Mouse (Mus musculus) neural tube, embryonic 15.5 days (tissue): ENCODE data around the gene Mast4. TPM values are rescaled to one million over a fixed set of nuclear protein-coding genes. Genes with fewer than 3 reads are reported as not detected.

Source experiments
- ATAC-seq: fragments of 200-750 bp; cut with Nextera tagmentation; 2 replicates; pipeline ENCODE4 v1.8.0; 2017; ENCODE audit warnings: mild to moderate bottlenecking, moderate TSS enrichment, moderate library complexity; ENCODE audit not compliant: low FRiP score
- H3K27ac ChIP-seq: fragments of 300-500 bp; sonication (generic); replicated peaks from 2 replicates; pipeline ENCODE4 v1.5.1; 2015; ENCODE audit warnings: mild to moderate bottlenecking, inconsistent platforms
- H3K27me3 ChIP-seq: fragments of 300-500 bp; sonication (generic); replicated peaks from 2 replicates; pipeline ENCODE4 v1.6.1; 2015; ENCODE audit warnings: inconsistent platforms
- H3K36me3 ChIP-seq: fragments of 300-500 bp; sonication (generic); 2 replicates; pipeline ENCODE4 v1.6.1; 2015; ENCODE audit warnings: inconsistent platforms
- H3K4me1 ChIP-seq: fragments of 300-500 bp; sonication (generic); 2 replicates; pipeline ENCODE4 v1.6.1; 2015; ENCODE audit warnings: inconsistent platforms
- H3K4me2 ChIP-seq: fragments of 300-500 bp; sonication (generic); 2 replicates; pipeline ENCODE4 v1.6.1; 2015; ENCODE audit warnings: inconsistent platforms, mild to moderate bottlenecking, moderate library complexity
- H3K4me3 ChIP-seq: fragments of 300-500 bp; sonication (generic); replicated peaks from 2 replicates; pipeline ENCODE4 v1.5.1; 2015; ENCODE audit warnings: mild to moderate bottlenecking, inconsistent platforms
- H3K9ac ChIP-seq: fragments of 300-500 bp; sonication (generic); replicated peaks from 2 replicates; pipeline ENCODE4 v1.6.1; 2015; ENCODE audit warnings: mild to moderate bottlenecking, inconsistent platforms
- H3K9me3 ChIP-seq: fragments of 300-500 bp; sonication (generic); replicated peaks from 2 replicates; pipeline ENCODE4 v1.6.1; 2016; ENCODE audit warnings: inconsistent platforms
- WGBS: fragments of 180-500 bp; shearing (Covaris S2); methylation state at CpG from one replicate; pipeline ENCODE4 v1.1.7; 2015; ENCODE audit warnings: mixed read lengths; 5-methylcytosine and 5-hydroxymethylcytosine counted together
- polyA plus RNA-seq: library from polyadenylated mRNA; unstranded; fragments of >200 nt; fragmentation: Nextera tagmentation; extraction: Ambion mirVana; gene quantifications from 2 replicates; pipeline ENCODE4 v1.2.1, GENCODE M21; 2015

Gene Mast4
- polyA plus RNA-seq, 1 experiment from 2014 or later, result 24.7 TPM

GRCm38 (mm10) chr13:102957508-102958272, 376.6 kb downstream of the Mast4 start:
- Histone ChIP-seq H3K9me3 (no peaks in the 10 kb centered on the region), H3K4me2 (peak overlapping the region; percentile 62), H3K9ac (peak overlapping the region; percentile 41), H3K27ac (peak overlapping the region; percentile 75), H3K4me1 (peaks cover 16% of the 10 kb centered on the region), H3K4me3 (peak overlapping the region; percentile 41), H3K36me3 (no peaks in the 10 kb centered on the region), H3K27me3 (no peaks in the 10 kb centered on the region)
- WGBS, result 4% methylated on average over 15 of the region's 15 CpGs
- ATAC-seq, result peak; percentile 89

DNA sequence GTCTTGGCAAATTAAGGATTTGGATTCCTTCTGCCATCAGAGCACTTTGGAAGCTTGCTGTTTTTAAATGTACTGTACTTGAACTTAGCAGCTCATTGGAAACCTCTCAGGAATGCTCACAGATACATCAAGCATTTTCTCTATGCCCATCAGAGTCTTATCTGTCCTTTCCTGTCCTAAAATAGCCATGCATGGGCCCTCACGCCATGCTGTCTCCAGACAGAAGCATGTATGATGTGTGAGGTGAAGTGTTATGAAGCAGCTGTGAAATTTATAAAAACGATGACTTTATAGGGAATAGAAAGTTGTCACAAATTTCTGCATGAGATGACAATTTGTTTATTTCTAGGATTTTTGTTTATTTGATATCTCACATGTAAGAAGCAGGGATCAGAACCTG, 378.8 kb downstream of the Mast4 start:
- 93% methylated on average over 2 of the region's 2 CpGs for WGBS
- no peak for ATAC-seq

DNA sequence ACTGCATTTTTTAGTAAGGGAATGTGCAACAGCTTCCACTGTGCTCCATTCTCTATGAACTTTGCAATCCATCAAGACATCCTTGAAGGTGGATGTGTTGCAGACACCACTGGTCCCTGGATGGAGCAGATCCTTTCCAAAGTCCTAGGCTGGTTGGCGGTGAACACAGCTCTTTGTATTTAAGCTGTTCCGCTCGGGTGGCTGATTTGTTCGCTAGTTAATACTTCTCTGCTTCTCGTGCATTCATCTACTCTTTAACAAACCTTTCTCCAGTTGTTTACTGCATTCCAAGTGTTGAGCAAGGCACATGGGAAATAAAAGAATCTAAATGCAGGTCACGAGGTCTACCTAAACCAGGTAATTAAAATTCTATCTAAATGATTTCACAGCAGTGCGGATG, 384.5 kb downstream of the Mast4 start:
- Histone ChIP-seq H3K4me1 (peaks cover 9% of the 10 kb centered on the region), H3K36me3 (no peaks in the 10 kb centered on the region), H3K27ac (no peak overlapping the region), H3K9me3 (no peaks in the 10 kb centered on the region), H3K27me3 (no peaks in the 10 kb centered on the region), H3K4me3 (no peak overlapping the region), H3K4me2 (no peak overlapping the region), H3K9ac (no peak overlapping the region)
- ATAC-seq, result no peak
- WGBS, result 58% methylated on average over 7 of the region's 7 CpGs

More for the DNA sequence above, 378.8 kb downstream of the Mast4 start:
- Histone ChIP-seq H3K4me3 (no peak overlapping the region), H3K9ac (no peak overlapping the region), H3K4me2 (no peak overlapping the region), H3K27ac (no peak overlapping the region), H3K9me3 (no peaks in the 10 kb centered on the region), H3K4me1 (peaks cover 16% of the 10 kb centered on the region), H3K36me3 (no peaks in the 10 kb centered on the region), H3K27me3 (no peaks in the 10 kb centered on the region)

GRCm38 (mm10) chr13:102948966-102949365, 385.3 kb downstream of the Mast4 start:
- no peaks in the 10 kb centered on the region for H3K9me3 ChIP-seq
- ATAC-seq, result no peak
- 88% methylated on average over 3 of the region's 3 CpGs for WGBS
- H3K27me3 ChIP-seq, result no peaks in the 10 kb centered on the region
- no peaks in the 10 kb centered on the region for H3K36me3 ChIP-seq
- no peak overlapping the region for H3K27ac ChIP-seq
- peaks cover 9% of the 10 kb centered on the region for H3K4me1 ChIP-seq
- no peak overlapping the region for H3K4me3 ChIP-seq
- no peak overlapping the region for H3K4me2 ChIP-seq
- H3K9ac ChIP-seq, result no peak overlapping the region

DNA sequence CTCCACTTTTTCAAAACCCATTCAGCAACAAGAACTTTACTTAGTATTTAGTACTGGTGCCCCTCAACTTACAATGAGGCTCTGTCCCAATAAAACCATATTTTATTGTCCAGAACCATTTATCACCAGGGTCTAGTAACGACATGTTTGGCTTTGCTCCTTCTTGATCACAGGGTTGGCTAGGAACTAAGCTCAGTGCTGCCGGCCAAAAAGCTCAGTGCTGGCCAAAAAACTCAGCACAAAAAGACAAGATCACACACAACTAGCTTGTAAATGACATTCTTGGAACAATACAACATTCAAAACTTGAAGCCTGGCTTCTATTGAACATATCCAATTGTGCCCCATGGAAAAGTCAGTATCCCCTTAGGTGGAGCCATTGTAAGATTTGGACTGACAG, 386.8 kb downstream of the Mast4 start:
- Histone ChIP-seq H3K27ac (no peak overlapping the region), H3K4me3 (no peak overlapping the region), H3K36me3 (no peaks in the 10 kb centered on the region), H3K27me3 (no peaks in the 10 kb centered on the region), H3K4me1 (peaks cover 9% of the 10 kb centered on the region), H3K9me3 (no peaks in the 10 kb centered on the region), H3K4me2 (no peak overlapping the region), H3K9ac (no peak overlapping the region)
- no peak for ATAC-seq
- WGBS, result 57% methylated on average over 2 of the region's 2 CpGs

GRCm38 (mm10) chr13:102946024-102946821, 388.1 kb downstream of the Mast4 start:
- Histone ChIP-seq H3K27ac (no peak overlapping the region), H3K27me3 (no peaks in the 10 kb centered on the region), H3K9me3 (no peaks in the 10 kb centered on the region), H3K4me2 (peak overlapping the region; percentile 31), H3K4me3 (no peak overlapping the region), H3K36me3 (no peaks in the 10 kb centered on the region), H3K4me1 (peaks cover 9% of the 10 kb centered on the region), H3K9ac (no peak overlapping the region)
- ATAC-seq, result peak; percentile 68
- 23% methylated on average over 13 of the region's 13 CpGs for WGBS

DNA sequence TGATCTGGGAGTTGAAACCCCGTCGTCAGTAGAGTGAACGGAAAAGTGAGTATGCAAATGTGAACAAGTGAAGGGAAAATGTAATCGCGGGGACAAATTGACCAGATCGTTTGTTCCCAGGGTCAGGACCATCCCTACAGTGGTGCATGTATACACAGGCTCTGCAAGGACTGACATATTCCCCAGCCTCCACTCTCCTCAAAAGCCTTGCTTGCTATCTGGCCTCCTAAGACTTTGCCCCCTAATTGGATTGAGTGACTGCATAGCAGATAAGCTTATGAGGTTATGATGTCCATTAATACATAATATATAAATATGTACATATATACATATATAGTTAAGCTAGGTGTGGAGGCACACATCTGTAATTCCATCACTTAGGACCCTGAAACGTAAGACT, 388.8 kb downstream of the Mast4 start:
- ATAC-seq, result no peak
- Histone ChIP-seq H3K4me1 (peaks cover 9% of the 10 kb centered on the region), H3K36me3 (no peaks in the 10 kb centered on the region), H3K27me3 (no peaks in the 10 kb centered on the region), H3K4me2 (no peak overlapping the region), H3K27ac (no peak overlapping the region), H3K9me3 (no peaks in the 10 kb centered on the region), H3K4me3 (no peak overlapping the region), H3K9ac (no peak overlapping the region)
- 78% methylated on average over 7 of the region's 7 CpGs for WGBS

GRCm38 (mm10) chr13:102944516-102944915, 389.8 kb downstream of the Mast4 start:
- ATAC-seq, result no peak
- no peak overlapping the region for H3K4me3 ChIP-seq
- H3K27me3 ChIP-seq, result no peaks in the 10 kb centered on the region
- H3K9ac ChIP-seq, result no peak overlapping the region
- H3K4me2 ChIP-seq, result no peak overlapping the region
- peaks cover 9% of the 10 kb centered on the region for H3K4me1 ChIP-seq
- 87% methylated on average over 4 of the region's 4 CpGs for WGBS
- no peaks in the 10 kb centered on the region for H3K9me3 ChIP-seq
- H3K36me3 ChIP-seq, result no peaks in the 10 kb centered on the region
- H3K27ac ChIP-seq, result no peak overlapping the region

- Histone ChIP-seq H3K36me3 (no peaks in the 10 kb centered on the region), H3K27me3 (no peaks in the 10 kb centered on the region), H3K4me3 (no peak overlapping the region), H3K4me1 (peaks cover 9% of the 10 kb centered on the region), H3K27ac (no peak overlapping the region), H3K9me3 (no peaks in the 10 kb centered on the region), H3K9ac (no peak overlapping the region), H3K4me2 (no peak overlapping the region)
- ATAC-seq, result no peak
- WGBS, result 85% methylated on average over 2 of the region's 2 CpGs
Observed at GRCm38 (mm10) chr13:102942557-102942956, 391.7 kb downstream of the Mast4 start.

GRCm38 (mm10) chr13:102940476-102940875, 393.8 kb downstream of the Mast4 start:
- no peaks in the 10 kb centered on the region for H3K9me3 ChIP-seq
- ATAC-seq, result no peak
- no peak overlapping the region for H3K9ac ChIP-seq
- no peaks in the 10 kb centered on the region for H3K4me1 ChIP-seq
- no peaks in the 10 kb centered on the region for H3K36me3 ChIP-seq
- H3K27me3 ChIP-seq, result no peaks in the 10 kb centered on the region
- H3K4me2 ChIP-seq, result no peak overlapping the region
- H3K4me3 ChIP-seq, result no peak overlapping the region
- 86% methylated on average over 6 of the region's 6 CpGs for WGBS
- no peak overlapping the region for H3K27ac ChIP-seq

DNA sequence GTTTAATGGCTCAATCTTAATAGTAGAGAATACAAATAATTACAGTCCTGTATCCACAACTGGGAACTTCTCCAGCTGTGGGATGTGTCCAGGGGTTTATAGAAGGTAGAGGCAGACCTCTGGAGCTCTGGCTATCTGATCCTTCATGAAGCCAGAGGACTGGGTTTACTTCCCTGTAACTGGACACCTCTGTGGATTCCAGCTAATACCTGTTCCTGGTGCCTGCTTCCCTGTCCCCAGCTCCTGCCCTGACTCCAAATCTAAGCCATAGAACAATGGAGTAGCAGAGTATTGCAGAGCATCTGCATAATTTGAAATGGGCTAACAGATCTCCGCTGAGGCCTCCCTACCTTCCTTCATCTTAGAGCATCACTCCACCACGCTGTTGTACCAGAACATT, 398.1 kb downstream of the Mast4 start:
- H3K4me2 ChIP-seq, result no peak overlapping the region
- H3K4me3 ChIP-seq, result no peak overlapping the region
- no peaks in the 10 kb centered on the region for H3K27me3 ChIP-seq
- H3K4me1 ChIP-seq, result peaks cover 10% of the 10 kb centered on the region; the same call in 1 of the 2 replicates
- no peak for ATAC-seq
- no peak overlapping the region for H3K9ac ChIP-seq
- 98% methylated on average over 2 of the region's 2 CpGs for WGBS
- no peaks in the 10 kb centered on the region for H3K9me3 ChIP-seq
- H3K36me3 ChIP-seq, result no peaks in the 10 kb centered on the region
- H3K27ac ChIP-seq, result no peak overlapping the region

DNA sequence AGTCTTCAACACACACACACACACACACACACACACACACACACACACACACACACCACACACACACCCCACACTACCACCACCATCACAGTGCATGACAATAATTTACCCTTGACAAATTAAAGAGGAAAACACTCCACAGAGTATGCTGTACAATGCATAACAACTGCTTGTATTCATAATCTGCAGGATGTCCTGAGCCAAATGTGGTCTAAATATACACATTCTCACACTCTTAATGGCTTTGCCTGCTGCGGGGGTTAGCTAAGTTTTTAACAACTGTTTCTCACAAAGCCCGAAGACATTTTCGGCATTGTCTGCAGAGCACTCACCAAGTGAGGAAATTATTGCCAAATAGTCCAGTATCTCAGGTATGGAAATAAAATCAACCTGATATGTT, 398.5 kb downstream of the Mast4 start:
- Histone ChIP-seq H3K4me3 (no peak overlapping the region), H3K9ac (no peak overlapping the region), H3K27me3 (no peaks in the 10 kb centered on the region), H3K4me1 (peaks cover 10% of the 10 kb centered on the region; the same call in 1 of the 2 replicates), H3K4me2 (no peak overlapping the region), H3K9me3 (no peaks in the 10 kb centered on the region), H3K36me3 (no peaks in the 10 kb centered on the region), H3K27ac (no peak overlapping the region)
- WGBS, result 89% methylated on average over 3 of the region's 3 CpGs
- no peak for ATAC-seq
